9 mouse cellular contexts compared by ENCODE assay signal in the genomic region with DNA sequence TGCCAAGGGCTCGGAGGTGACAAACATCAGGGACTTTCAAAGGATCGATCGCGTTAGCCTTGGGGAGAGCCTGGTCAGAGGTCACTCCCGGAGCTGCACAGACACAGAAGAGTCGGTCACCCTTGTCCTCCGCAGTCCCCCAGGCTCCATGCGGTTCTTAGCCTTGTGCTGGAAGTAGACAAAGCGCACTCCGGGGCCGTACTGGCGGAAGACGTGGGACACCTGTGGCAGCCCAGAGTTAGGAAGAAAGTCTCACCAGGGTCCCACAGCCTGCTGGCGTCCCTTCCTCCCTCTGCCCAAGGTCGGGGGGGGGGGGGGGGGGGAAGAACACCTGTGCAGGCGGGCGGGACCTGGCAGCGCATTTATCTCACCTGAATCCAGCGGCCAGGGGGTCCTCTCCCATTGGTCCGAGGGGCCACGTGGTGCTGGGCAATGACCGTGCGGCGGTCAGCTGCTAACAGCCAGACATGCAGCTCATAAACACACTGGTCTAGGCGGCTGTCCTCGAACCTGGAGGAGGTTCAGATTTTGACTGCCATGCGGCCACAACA. TPM values are rescaled to one million over a fixed set of nuclear protein-coding genes. Genes with fewer than 3 reads are reported as not detected.
DNase-seq lines count a peak whose midpoint lies in the region; ATAC-seq and TF ChIP-seq lines count a peak whose summit lies in the region.
"Had no signal": no experiment of that assay in that cellular context is flagged by ENCODE, and none has a peak within 500 bp of the region (broad histone marks: within the 10 kb centered on the region; RNA-seq: fewer than 3 reads in every experiment).

No protein-coding gene starts in this region.

- no peaks in the 10 kb centered on the region for H3K9me3 ChIP-seq in ES-E14 (ENCODE audit: control insufficient read depth, insufficient read depth, low read depth, low read length)
- no peaks in the 10 kb centered on the region for H3K9me3 ChIP-seq in embryonic facial prominence, embryonic 10.5 days
- no peaks in the 10 kb centered on the region for H3K9me3 ChIP-seq in liver, postnatal 0 days (ENCODE audit: low read length)

- ATAC-seq in liver, postnatal 0 days: peak; percentile 89
- ATAC-seq in CD4-positive, CD25-positive, alpha-beta regulatory T cell, adult 4 months: no peak

- 4% methylated on average over 27 of the region's 27 CpGs for WGBS in embryonic facial prominence, embryonic 10.5 days
- WGBS in liver, postnatal 0 days (ENCODE audit: insufficient replicate concordance): 10% methylated on average over 25 of the region's 27 CpGs

- peak overlapping the region; percentile 35 to 48; a peak in 3 of 4 replicates for H3K4me3 ChIP-seq in ES-E14 (ENCODE audit: insufficient read depth in 1 of 2, low read depth in 1 of 2, low read length in 2 of 2, poor library complexity in 1 of 2, severe bottlenecking in 1 of 2)
- peak overlapping the region; percentile 51 for H3K4me3 ChIP-seq in embryonic facial prominence, embryonic 10.5 days
- H3K4me3 ChIP-seq in liver, postnatal 0 days (ENCODE audit: low read depth, low read length): no peak overlapping the region
- H3K4me3 ChIP-seq: megakaryocyte, embryonic 14.5 days had no signal

- no peak overlapping the region for H3K27ac ChIP-seq in ES-E14 (ENCODE audit: insufficient read depth, low read depth, low read length, poor library complexity, severe bottlenecking)
- no peak overlapping the region; the same call in 1 of the 2 replicates for H3K27ac ChIP-seq in embryonic facial prominence, embryonic 10.5 days (replicated peaks)
- H3K27ac ChIP-seq in liver, postnatal 0 days (ENCODE audit: low read depth): peak overlapping the region; percentile 60

- intact Hi-C loops in left cerebral cortex, postnatal 36 days (cut with DNase I): no loop called here

- no peak for TF ChIP-seq CTCF in liver, postnatal 0 days (IDR thresholded peaks at IDR 0.05; ENCODE audit: low read depth)

- H3K36me3 ChIP-seq in ES-E14 (ENCODE audit: control insufficient read depth, insufficient read depth, low read length, poor library complexity, severe bottlenecking): no peaks in the 10 kb centered on the region
- no peaks in the 10 kb centered on the region for H3K36me3 ChIP-seq in embryonic facial prominence, embryonic 10.5 days (replicated peaks)
- H3K36me3 ChIP-seq in liver, postnatal 0 days (replicated peaks; ENCODE audit: insufficient read depth, low read length): no peaks in the 10 kb centered on the region

- H3K4me1 ChIP-seq in ES-E14 (ENCODE audit: control insufficient read depth in 2 of 2, insufficient read depth in 2 of 2, low read length in 2 of 2, poor library complexity in 1 of 2): peaks cover 2 to 20% of the 10 kb centered on the region in 2 experiments; a peak in 2 of 4 replicates
- H3K4me1 ChIP-seq in embryonic facial prominence, embryonic 10.5 days: peaks cover 43% of the 10 kb centered on the region
- H3K4me1 ChIP-seq in liver, postnatal 0 days (ENCODE audit: insufficient read depth): peaks cover 3% of the 10 kb centered on the region; the same call in 1 of the 2 replicates

- peak overlapping the region; percentile 10; the same call in 1 of the 2 replicates for H3K9ac ChIP-seq in ES-E14 (ENCODE audit: insufficient read depth, low read depth, low read length, poor library complexity, severe bottlenecking)
- H3K9ac ChIP-seq in liver, postnatal 0 days (replicated peaks): no peak overlapping the region

- no peak for TF ChIP-seq EP300 in liver, postnatal 0 days (IDR thresholded peaks at IDR 0.05; ENCODE audit: low read depth)

- DNase-seq in ES-E14 (ENCODE audit: low read depth, low spot score): no peak
- DNase-seq in embryonic facial prominence, embryonic 10.5 days (ENCODE audit: low spot score): peak; percentile 68
- DNase-seq in kidney, adult 11 months: peak; percentile 70
- peak; percentile 61 for DNase-seq in liver, postnatal 0 days
- DNase-seq in left cerebral cortex, postnatal 36 days (ENCODE audit: low spot score in 2 of 2): no peak
- DNase-seq in urinary bladder, adult 2 months (ENCODE audit: low spot score): no peak
- no peak for DNase-seq in ovary, postnatal 10 days (ENCODE audit: low spot score)

- H3K27me3 ChIP-seq in embryonic facial prominence, embryonic 10.5 days (replicated peaks; ENCODE audit: low read depth, poor library complexity, severe bottlenecking): peaks cover 59% of the 10 kb centered on the region
- peaks cover 28% of the 10 kb centered on the region for H3K27me3 ChIP-seq in liver, postnatal 0 days (ENCODE audit: insufficient read depth, low read length)

- in situ Hi-C loops in ES-E14 (cut with MboI; ENCODE audit: low sequenced_read_pairs in 2 of 2, unreplicated experiment in 2 of 2): no loop called here

- peak overlapping the region; percentile 57 for H3K4me2 ChIP-seq in liver, postnatal 0 days (ENCODE audit: low read depth, low read length)

TF ChIP-seq in ES-E14, 5 proteins besides CTCF, POLR2A, EP300 and RAD21:
- TF ChIP-seq HCFC1 (IDR thresholded peaks at IDR 0.05; ENCODE audit: borderline replicate concordance, insufficient read depth, low read length) (no peak), CHD2 (IDR thresholded peaks at IDR 0.05; ENCODE audit: low read depth, low read length) (no peak), ZC3H11A (IDR thresholded peaks at IDR 0.05; ENCODE audit: borderline replicate concordance, low read depth, low read length) (no peak), MAFK (IDR thresholded peaks at IDR 0.05; ENCODE audit: insufficient read depth, low read depth, low read length) (no peak), ZNF384 (IDR thresholded peaks at IDR 0.05; ENCODE audit: low read depth, low read length) (no peak)

RNA-seq across cellular contexts. Expression of gene Nccrp1, which starts 2.9 kb away (rescaled TPM):
- total RNA-seq in ES-E14 (2012; rRNA removed): 0.18 and 0.32 TPM in 2 replicates
- polyA plus RNA-seq in embryonic facial prominence, embryonic 10.5 days (2016; fragmentation: Nextera tagmentation; extraction: Ambion mirVana): 0.10 TPM in 1 of 2 replicates, not detected in the other
- polyA plus RNA-seq in liver, postnatal 0 days (2015; fragmentation: Nextera tagmentation; extraction: Ambion mirVana): not detected in 2 replicates
- under 1 TPM; 0.27 to 0.52 TPM for total RNA-seq in left cerebral cortex, postnatal 36 days (2021)
- polyA plus RNA-seq in urinary bladder, adult 2 months (2012; rRNA removed): 0.67 and 1.1 TPM in 2 replicates
- not detected for polyA plus RNA-seq in CD4-positive, CD25-positive, alpha-beta regulatory T cell, adult 4 months (2017; shearing (Covaris generic))

RNA-seq across cellular contexts. Expression of gene Sycn, which starts 3.4 kb away (rescaled TPM):
- not detected in 2 replicates for total RNA-seq in ES-E14 (2012; rRNA removed)
- not detected in 2 replicates for polyA plus RNA-seq in embryonic facial prominence, embryonic 10.5 days (2016; fragmentation: Nextera tagmentation; extraction: Ambion mirVana)
- 1.3 and 7.7 TPM in 2 replicates for polyA plus RNA-seq in liver, postnatal 0 days (2015; fragmentation: Nextera tagmentation; extraction: Ambion mirVana)
- not detected for total RNA-seq in left cerebral cortex, postnatal 36 days (2021)
- polyA plus RNA-seq in urinary bladder, adult 2 months (2012; rRNA removed): 0.27 TPM in 1 of 2 replicates, not detected in the other
- polyA plus RNA-seq in CD4-positive, CD25-positive, alpha-beta regulatory T cell, adult 4 months (2017; shearing (Covaris generic)): not detected

RNA-seq across cellular contexts. Expression of gene Ifnl3, which starts 21.5 kb away (rescaled TPM):
- not detected in 2 replicates for total RNA-seq in ES-E14 (2012; rRNA removed)
- polyA plus RNA-seq in embryonic facial prominence, embryonic 10.5 days (2016; fragmentation: Nextera tagmentation; extraction: Ambion mirVana): not detected in 2 replicates
- not detected in 2 replicates for polyA plus RNA-seq in liver, postnatal 0 days (2015; fragmentation: Nextera tagmentation; extraction: Ambion mirVana)
- not detected for total RNA-seq in left cerebral cortex, postnatal 36 days (2021)
- not detected in 2 replicates for polyA plus RNA-seq in urinary bladder, adult 2 months (2012; rRNA removed)
- polyA plus RNA-seq in CD4-positive, CD25-positive, alpha-beta regulatory T cell, adult 4 months (2017; shearing (Covaris generic)): not detected

RNA-seq across cellular contexts. Expression of gene Ifnl2, which starts 33.9 kb away (rescaled TPM):
- not detected in 2 replicates for total RNA-seq in ES-E14 (2012; rRNA removed)
- polyA plus RNA-seq in embryonic facial prominence, embryonic 10.5 days (2016; fragmentation: Nextera tagmentation; extraction: Ambion mirVana): not detected in 2 replicates
- polyA plus RNA-seq in liver, postnatal 0 days (2015; fragmentation: Nextera tagmentation; extraction: Ambion mirVana): not detected in 2 replicates
- not detected for total RNA-seq in left cerebral cortex, postnatal 36 days (2021)
- polyA plus RNA-seq in urinary bladder, adult 2 months (2012; rRNA removed): not detected in 2 replicates
- polyA plus RNA-seq in CD4-positive, CD25-positive, alpha-beta regulatory T cell, adult 4 months (2017; shearing (Covaris generic)): not detected

RNA-seq across cellular contexts. Expression of gene Samd4b, which starts 53.8 kb away (rescaled TPM):
- total RNA-seq in ES-E14 (2012; rRNA removed): 26.9 and 30.3 TPM in 2 replicates
- 36.0 and 38.9 TPM in 2 replicates for polyA plus RNA-seq in embryonic facial prominence, embryonic 10.5 days (2016; fragmentation: Nextera tagmentation; extraction: Ambion mirVana)
- polyA plus RNA-seq in liver, postnatal 0 days (2015; fragmentation: Nextera tagmentation; extraction: Ambion mirVana): 3.5 and 4.3 TPM in 2 replicates
- total RNA-seq in left cerebral cortex, postnatal 36 days (2021): 10 to 100 TPM; 68.7 to 68.8 TPM
- 49.9 and 54.5 TPM in 2 replicates for polyA plus RNA-seq in urinary bladder, adult 2 months (2012; rRNA removed)
- 1 to 10 TPM; 7.4 to 7.5 TPM for polyA plus RNA-seq in CD4-positive, CD25-positive, alpha-beta regulatory T cell, adult 4 months (2017; shearing (Covaris generic))

Comparison
In these comparisons a context has a peak if more than half of its experiments do, and no peak if none do; other contexts are left out.
1. DNase-seq: peak in embryonic facial prominence, embryonic 10.5 days (single experiment), kidney, adult 11 months (single experiment) and liver, postnatal 0 days (single experiment); none in ES-E14 (single experiment), left cerebral cortex, postnatal 36 days (0 of 2), urinary bladder, adult 2 months (single experiment) and ovary, postnatal 10 days (single experiment).